Mouse (Mus musculus): ENCODE measurements around the gene Anapc10. TPM values are rescaled to one million over a fixed set of nuclear protein-coding genes. Genes with fewer than 3 reads are reported as not detected.

Gene Anapc10
- total RNA-seq, 2 experiments from 2014 or later = 4.1 to 5.1 TPM

DNA sequence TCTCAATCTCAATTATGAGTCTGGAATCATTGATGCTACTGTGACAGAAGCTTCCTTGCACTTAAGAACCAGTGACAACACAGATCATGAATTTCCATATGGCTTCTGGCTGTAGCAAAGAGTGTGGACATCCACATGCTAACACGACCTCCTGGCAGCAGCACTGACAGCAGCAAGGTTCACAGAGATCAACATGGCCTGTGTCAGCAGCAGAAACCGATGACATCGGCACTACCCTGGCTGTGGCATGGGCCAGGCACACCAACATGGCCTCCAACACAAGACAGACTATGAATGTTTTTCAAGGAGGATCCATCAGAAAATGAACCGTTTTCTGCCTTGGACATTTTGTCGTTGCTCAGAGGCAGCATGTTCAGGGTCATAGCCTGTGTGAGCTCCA is 114.9 kb downstream of the Anapc10 start:
- intact Hi-C loops (cut with DNase I) = no loop called here
- no peak for DNase-seq (ENCODE audit: low spot score)

Other genes with a start within 250 kb of the Anapc10 start
- 10 to 100 TPM; 39.7 to 52.2 TPM for gene Otud4, start 72.2 kb upstream of the Anapc10 start, total RNA-seq (2021)
- gene Abce1, start 80 bp upstream of the Anapc10 start, total RNA-seq (2021) = 10 to 100 TPM; 48.6 to 48.8 TPM